Mouse (Mus musculus): ENCODE results near the gene Rasgef1a.

GRCm38 (mm10) chr6:118027036-118027435 is 15.8 kb downstream of the Rasgef1a start:
- TF ChIP-seq POLR2A (IDR thresholded peaks at IDR 0.05; ENCODE audit: insufficient read depth, low read length), result no peak
- TF ChIP-seq CTCF (IDR thresholded peaks at IDR 0.05; ENCODE audit: low read depth, low read length), result no peak
- TF ChIP-seq EP300 (IDR thresholded peaks at IDR 0.05; ENCODE audit: insufficient read depth, low read depth, low read length), result no peak

Data from ES-Bruce4 (cell line).